Mouse (Mus musculus) liver, postnatal 0 days (tissue): ENCODE results near the gene Sema5b.

Experiments used
- CTCF ChIP-seq: sonication (generic); IDR thresholded peaks from 2 replicates; pipeline ENCODE4 v1.5.1; 2016; ENCODE audit warnings: antibody characterized with exemption, low read depth
- EP300 ChIP-seq: IDR thresholded peaks from 2 replicates; pipeline ENCODE4 v1.6.1; 2016; ENCODE audit warnings: antibody characterized with exemption, low read depth, mild to moderate bottlenecking

GRCm38 (mm10) chr16:35711004-35711403, 170.1 kb downstream of the Sema5b start:
- TF ChIP-seq CTCF (no peak), EP300 (no peak)
